Mouse (Mus musculus): Measurements from ENCODE around the gene Kat6b. TPM values are rescaled to one million over a fixed set of nuclear protein-coding genes. Genes with fewer than 3 reads are reported as not detected.
A peak's percentile ranks its signal among the peaks of the same experiment; 100 is the strongest.
"Not testable (repeated sequence)": the region's sequence is repeated elsewhere in the genome, so short reads cannot be mapped to it uniquely, and the experiment has no call there.

Gene Kat6b
- polyA plus RNA-seq, 1 experiment from 2014 or later: 14.2 TPM

- peaks cover 21% of the 10 kb centered on the region for H3K36me3 ChIP-seq (replicated peaks)
- 61% methylated on average over 3 of the region's 3 CpGs for WGBS
- no peak overlapping the region for H3K27ac ChIP-seq (replicated peaks)
- no peaks in the 10 kb centered on the region for H3K9me3 ChIP-seq
- no peak overlapping the region for H3K4me3 ChIP-seq
- peaks cover 10% of the 10 kb centered on the region for H3K4me1 ChIP-seq
- no peak for DNase-seq (ENCODE audit: low spot score)
- no peaks in the 10 kb centered on the region for H3K27me3 ChIP-seq (replicated peaks; ENCODE audit: low read depth, poor library complexity, severe bottlenecking)
Measured at GRCm38 (mm10) chr14:21509111-21509905, 28.1 kb downstream of the Kat6b start.

GRCm38 (mm10) chr14:21511438-21511837 is 30.2 kb downstream of the Kat6b start:
- peaks cover 7% of the 10 kb centered on the region for H3K4me1 ChIP-seq
- DNase-seq (ENCODE audit: low spot score): no peak
- no peaks in the 10 kb centered on the region for H3K27me3 ChIP-seq (replicated peaks; ENCODE audit: low read depth, poor library complexity, severe bottlenecking)
- H3K36me3 ChIP-seq (replicated peaks): peaks cover 28% of the 10 kb centered on the region
- no peak overlapping the region for H3K4me3 ChIP-seq
- H3K27ac ChIP-seq (replicated peaks): no peak overlapping the region
- 91% methylated on average over 6 of the region's 6 CpGs for WGBS
- H3K9me3 ChIP-seq: no peaks in the 10 kb centered on the region

GRCm38 (mm10) chr14:21515505-21515904 is 34.3 kb downstream of the Kat6b start:
- WGBS: 93% methylated on average over 5 of the region's 5 CpGs
- no peaks in the 10 kb centered on the region for H3K9me3 ChIP-seq
- peaks cover 50% of the 10 kb centered on the region for H3K36me3 ChIP-seq (replicated peaks)
- no peak overlapping the region for H3K27ac ChIP-seq (replicated peaks)
- H3K4me3 ChIP-seq: no peak overlapping the region
- H3K4me1 ChIP-seq: peaks cover under 1% of the 10 kb centered on the region; the same call in 1 of the 2 replicates
- no peak for DNase-seq (ENCODE audit: low spot score)
- no peaks in the 10 kb centered on the region for H3K27me3 ChIP-seq (replicated peaks; ENCODE audit: low read depth, poor library complexity, severe bottlenecking)

- no peak overlapping the region for H3K27ac ChIP-seq (replicated peaks)
- no peaks in the 10 kb centered on the region for H3K27me3 ChIP-seq (replicated peaks; ENCODE audit: low read depth, poor library complexity, severe bottlenecking)
Measured at GRCm38 (mm10) chr14:21519307-21519706, 38.1 kb downstream of the Kat6b start.

GRCm38 (mm10) chr14:21520496-21520895 is 39.3 kb downstream of the Kat6b start:
- Histone ChIP-seq H3K9me3 (no peaks in the 10 kb centered on the region), H3K4me3 (no peak overlapping the region), H3K36me3 (replicated peaks) (peaks cover 55% of the 10 kb centered on the region), H3K4me1 (peaks cover 27% of the 10 kb centered on the region), H3K27ac (replicated peaks) (no peak overlapping the region), H3K27me3 (replicated peaks; ENCODE audit: low read depth, poor library complexity, severe bottlenecking) (no peaks in the 10 kb centered on the region)
- WGBS: 89% methylated on average over 7 of the region's 7 CpGs
- DNase-seq (ENCODE audit: low spot score): no peak

More at GRCm38 (mm10) chr14:21519307-21519706, 38.1 kb downstream of the Kat6b start:
- no peak overlapping the region for H3K4me3 ChIP-seq
- H3K4me1 ChIP-seq: peaks cover 22% of the 10 kb centered on the region
- H3K9me3 ChIP-seq: no peaks in the 10 kb centered on the region
- peaks cover 61% of the 10 kb centered on the region for H3K36me3 ChIP-seq (replicated peaks)
- 93% methylated on average over 3 of the region's 3 CpGs for WGBS
- no peak for DNase-seq (ENCODE audit: low spot score)

- peaks cover 33% of the 10 kb centered on the region for H3K4me1 ChIP-seq
- not testable (repeated sequence) for H3K9me3 ChIP-seq; DNase-seq (ENCODE audit: low spot score); H3K4me3 ChIP-seq; H3K27ac ChIP-seq (replicated peaks); H3K27me3 ChIP-seq (replicated peaks; ENCODE audit: low read depth, poor library complexity, severe bottlenecking)
- peaks cover 45% of the 10 kb centered on the region for H3K36me3 ChIP-seq (replicated peaks)
- 84% methylated on average over 4 of the region's 4 CpGs for WGBS
Measured at GRCm38 (mm10) chr14:21521496-21521895, 40.3 kb downstream of the Kat6b start.

- DNase-seq (ENCODE audit: low spot score): no peak
- WGBS: 90% methylated on average over 16 of the region's 16 CpGs
- peaks cover 35% of the 10 kb centered on the region for H3K36me3 ChIP-seq (replicated peaks)
Measured at GRCm38 (mm10) chr14:21522312-21522978, 41.2 kb downstream of the Kat6b start.

GRCm38 (mm10) chr14:21523234-21523633 is 42.0 kb downstream of the Kat6b start:
- H3K4me1 ChIP-seq: peaks cover 33% of the 10 kb centered on the region
- H3K4me3 ChIP-seq: no peak overlapping the region
- no peaks in the 10 kb centered on the region for H3K9me3 ChIP-seq
- peaks cover 27% of the 10 kb centered on the region for H3K36me3 ChIP-seq (replicated peaks)
- H3K27me3 ChIP-seq (replicated peaks; ENCODE audit: low read depth, poor library complexity, severe bottlenecking): no peaks in the 10 kb centered on the region
- WGBS: 72% methylated on average over 9 of the region's 9 CpGs
- H3K27ac ChIP-seq (replicated peaks): 0 out of 2 replicates have a peak overlapping the region, but pooled peaks have one; percentile 61
- DNase-seq (ENCODE audit: low spot score): no peak

More at GRCm38 (mm10) chr14:21522312-21522978, 41.2 kb downstream of the Kat6b start:
- no peak overlapping the region for H3K27ac ChIP-seq (replicated peaks)
- H3K4me3 ChIP-seq: no peak overlapping the region
- H3K4me1 ChIP-seq: peaks cover 33% of the 10 kb centered on the region
- no peaks in the 10 kb centered on the region for H3K27me3 ChIP-seq (replicated peaks; ENCODE audit: low read depth, poor library complexity, severe bottlenecking)
- H3K9me3 ChIP-seq: no peaks in the 10 kb centered on the region

GRCm38 (mm10) chr14:21523851-21524441 is 42.7 kb downstream of the Kat6b start:
- WGBS: 52% methylated on average over 3 of the region's 3 CpGs
- Histone ChIP-seq H3K9me3 (no peaks in the 10 kb centered on the region), H3K4me1 (peaks cover 33% of the 10 kb centered on the region), H3K27ac (replicated peaks) (0 out of 2 replicates have a peak overlapping the region, but pooled peaks have one; percentile 11), H3K27me3 (replicated peaks; ENCODE audit: low read depth, poor library complexity, severe bottlenecking) (no peaks in the 10 kb centered on the region), H3K4me3 (no peak overlapping the region), H3K36me3 (replicated peaks) (peaks cover 22% of the 10 kb centered on the region)
- no peak for DNase-seq (ENCODE audit: low spot score)

GRCm38 (mm10) chr14:21525674-21526073 is 44.4 kb downstream of the Kat6b start:
- DNase-seq (ENCODE audit: low spot score): no peak
- Histone ChIP-seq H3K4me3 (no peak overlapping the region), H3K27ac (replicated peaks) (no peak overlapping the region), H3K4me1 (peaks cover 31% of the 10 kb centered on the region), H3K9me3 (no peaks in the 10 kb centered on the region), H3K36me3 (replicated peaks) (peaks cover 14% of the 10 kb centered on the region; the same call in 1 of the 2 replicates), H3K27me3 (replicated peaks; ENCODE audit: low read depth, poor library complexity, severe bottlenecking) (no peaks in the 10 kb centered on the region)
- 76% methylated on average over 4 of the region's 4 CpGs for WGBS

GRCm38 (mm10) chr14:21533566-21533965 is 52.3 kb downstream of the Kat6b start:
- Histone ChIP-seq H3K4me3 (no peak overlapping the region), H3K4me1 (peaks cover 15% of the 10 kb centered on the region), H3K9me3 (no peaks in the 10 kb centered on the region), H3K27ac (replicated peaks) (no peak overlapping the region), H3K27me3 (replicated peaks; ENCODE audit: low read depth, poor library complexity, severe bottlenecking) (no peaks in the 10 kb centered on the region), H3K36me3 (replicated peaks) (peaks cover 9% of the 10 kb centered on the region; the same call in 1 of the 2 replicates)
- DNase-seq (ENCODE audit: low spot score): no peak
- 71% methylated on average over 4 of the region's 4 CpGs for WGBS

GRCm38 (mm10) chr14:21534066-21534465 is 52.8 kb downstream of the Kat6b start:
- Histone ChIP-seq H3K36me3 (replicated peaks) (peaks cover 9% of the 10 kb centered on the region; the same call in 1 of the 2 replicates), H3K27ac (replicated peaks) (no peak overlapping the region), H3K27me3 (replicated peaks; ENCODE audit: low read depth, poor library complexity, severe bottlenecking) (no peaks in the 10 kb centered on the region), H3K4me3 (no peak overlapping the region), H3K9me3 (no peaks in the 10 kb centered on the region), H3K4me1 (peaks cover 15% of the 10 kb centered on the region)
- WGBS: 78% methylated on average over 2 of the region's 2 CpGs
- no peak for DNase-seq (ENCODE audit: low spot score)

Data from embryonic facial prominence, embryonic 10.5 days (tissue).